Mouse (Mus musculus) lung, postnatal 14 days (tissue): ENCODE data around the gene Tfap2d.

Experiments
- DNase-seq: peaks from one replicate; pipeline ENCODE4 v3.0.0; 2021

Tfap2d gene

GRCm38 (mm10) chr1:19211033-19211405, 108.2 kb downstream of the Tfap2d start:
- no peak for DNase-seq

GRCm38 (mm10) chr1:19211546-19212154, 108.8 kb downstream of the Tfap2d start:
- DNase-seq: no peak

DNA sequence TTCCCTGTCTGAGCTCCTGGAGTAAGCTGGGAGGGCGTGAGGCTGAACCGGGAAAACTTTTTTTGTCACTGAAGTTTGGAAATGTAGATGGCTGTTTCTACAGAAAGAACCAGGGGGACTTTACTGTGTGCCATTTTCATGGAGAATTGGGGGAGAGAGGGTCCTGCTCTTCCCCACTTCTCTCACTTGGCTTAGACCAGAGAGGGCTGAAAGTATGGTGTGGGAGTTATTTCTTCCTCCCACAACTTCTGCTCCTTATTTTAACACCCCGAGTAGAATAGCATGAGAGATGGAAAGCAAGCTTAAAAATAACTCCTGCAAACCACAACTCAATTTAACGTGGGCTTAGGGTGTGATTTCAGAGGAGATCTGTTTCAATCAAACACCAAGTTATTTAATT, 109.9 kb downstream of the Tfap2d start:
- no peak for DNase-seq

DNA sequence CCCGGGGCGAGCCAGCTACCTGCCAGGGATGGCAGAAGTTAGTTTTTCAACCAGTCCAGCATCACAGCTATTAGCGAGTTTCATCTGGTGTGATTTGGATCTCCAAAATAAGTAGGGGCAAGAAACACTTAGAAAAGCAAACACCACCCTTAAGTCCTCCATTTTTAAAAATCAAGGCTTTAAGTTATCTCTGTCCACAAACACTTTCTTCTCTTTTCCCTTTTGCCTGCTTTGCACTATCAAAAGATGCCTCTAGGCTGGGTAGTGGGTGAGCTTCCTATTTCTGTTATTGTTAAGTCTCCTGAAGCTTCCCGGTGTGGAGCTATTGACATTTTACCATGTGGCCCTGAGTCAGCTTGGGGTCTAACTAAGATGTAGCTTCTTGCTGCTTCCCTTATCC, 110.3 kb downstream of the Tfap2d start:
- DNase-seq: no peak

DNA sequence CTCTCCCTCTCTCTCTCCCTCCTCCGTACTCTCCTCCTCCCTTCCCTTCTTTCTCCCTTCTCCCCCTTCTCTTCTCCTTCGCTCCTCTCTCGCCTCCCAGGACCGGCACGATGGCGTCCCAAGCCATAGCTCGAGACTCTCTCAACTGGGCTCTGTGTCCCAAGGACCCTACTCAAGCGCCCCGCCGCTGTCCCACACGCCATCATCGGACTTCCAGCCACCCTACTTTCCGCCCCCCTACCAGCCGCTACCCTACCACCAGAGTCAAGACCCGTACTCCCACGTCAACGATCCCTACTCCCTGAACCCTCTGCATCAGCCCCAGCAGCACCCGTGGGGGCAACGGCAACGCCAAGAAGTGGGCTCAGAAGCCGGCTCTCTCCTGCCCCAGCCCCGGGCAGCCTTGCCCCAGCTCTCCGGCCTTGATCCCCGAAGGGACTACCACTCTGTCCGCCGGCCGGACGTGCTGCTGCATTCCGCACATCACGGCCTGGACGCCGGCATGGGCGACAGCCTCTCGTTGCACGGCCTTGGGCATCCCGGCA, 111.1 kb downstream of the Tfap2d start:
- no peak for DNase-seq
